Mouse (Mus musculus) left cerebral cortex, adult 11 months (tissue): Measurements from ENCODE around the gene Fcgr2b.

ENCODE experiments used
- DNase-seq: peaks from one replicate; pipeline ENCODE4 v3.0.0; 2022; ENCODE audit warnings: low spot score

Fcgr2b gene

DNA sequence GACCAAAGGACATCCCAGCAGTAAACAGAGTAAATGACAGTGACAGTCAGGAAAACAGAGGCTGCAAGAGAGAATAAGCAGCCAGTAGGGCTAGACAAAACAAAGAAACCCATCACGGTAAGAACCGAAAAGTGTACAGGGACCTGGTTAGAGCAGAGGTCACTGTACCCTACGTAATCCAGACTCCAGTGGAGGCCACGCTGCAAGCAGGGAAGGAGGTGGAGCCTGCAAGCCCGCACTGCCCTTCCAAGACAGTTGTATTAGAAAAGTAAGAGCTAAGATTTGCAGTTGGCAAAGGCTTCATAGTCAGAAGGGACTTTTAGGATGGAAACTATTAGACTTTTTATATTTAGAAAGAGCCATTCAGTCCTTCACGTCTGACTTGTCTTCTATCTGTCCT, 49.4 kb downstream of the Fcgr2b start:
- DNase-seq: no peak

DNA sequence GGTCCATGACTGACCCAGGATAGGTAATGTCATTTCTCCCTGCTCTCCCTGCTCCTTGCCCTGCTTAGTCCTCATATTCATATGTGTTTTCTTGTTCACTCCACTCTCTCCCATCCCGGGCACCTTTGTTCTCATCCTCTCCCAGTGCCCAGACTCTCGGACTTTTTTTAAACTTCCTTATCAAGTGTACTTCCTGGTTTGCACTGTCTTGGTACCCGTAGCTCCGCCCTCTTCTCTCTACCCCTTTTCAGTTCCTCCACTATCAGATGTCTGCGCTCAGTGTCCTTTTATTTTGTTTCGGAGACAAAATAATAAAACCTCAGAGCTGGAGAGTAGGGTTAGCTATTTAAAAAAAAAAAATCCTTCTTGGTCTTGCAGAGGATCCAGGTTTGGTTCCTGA, 51.9 kb downstream of the Fcgr2b start:
- DNase-seq: no peak

DNA sequence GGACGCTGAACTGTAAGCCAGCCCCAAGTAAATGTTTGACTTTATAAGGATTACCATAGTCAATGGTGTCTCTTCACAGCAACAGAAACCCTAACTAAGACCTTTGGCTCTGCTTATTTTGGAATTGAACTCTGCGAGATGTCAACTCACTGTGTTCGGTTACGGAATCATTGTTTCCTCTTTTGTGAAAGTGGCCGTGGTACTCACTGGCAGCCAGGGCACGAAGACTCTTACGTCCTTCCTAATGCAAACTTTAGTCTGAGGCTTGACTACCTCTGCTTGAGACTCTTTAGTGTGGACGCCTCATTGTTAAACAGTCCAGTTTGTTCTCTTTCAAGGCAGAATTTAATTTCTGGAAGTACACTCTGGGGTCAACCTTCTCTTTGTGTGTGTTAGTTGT, 57.0 kb downstream of the Fcgr2b start:
- DNase-seq: no peak

DNA sequence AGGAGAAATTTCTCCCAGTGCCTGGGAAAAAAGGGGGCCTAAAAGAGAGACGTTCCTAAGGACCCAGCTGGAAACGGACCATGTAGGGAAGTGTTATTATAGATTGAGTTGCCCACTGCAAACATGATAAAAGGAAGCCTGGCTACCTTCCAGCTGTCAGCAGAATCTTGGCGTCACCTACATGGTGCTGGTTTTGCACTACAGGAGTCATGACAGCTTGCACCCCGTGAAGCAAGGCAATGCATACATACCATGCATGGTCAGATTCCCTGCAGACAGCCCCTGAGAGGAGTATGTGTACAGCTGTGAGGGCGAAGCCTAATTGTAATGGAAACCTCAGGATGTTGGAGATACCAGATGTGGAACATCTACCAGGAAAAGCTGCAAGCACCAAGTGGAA, 60.7 kb downstream of the Fcgr2b start:
- DNase-seq: no peak

DNA sequence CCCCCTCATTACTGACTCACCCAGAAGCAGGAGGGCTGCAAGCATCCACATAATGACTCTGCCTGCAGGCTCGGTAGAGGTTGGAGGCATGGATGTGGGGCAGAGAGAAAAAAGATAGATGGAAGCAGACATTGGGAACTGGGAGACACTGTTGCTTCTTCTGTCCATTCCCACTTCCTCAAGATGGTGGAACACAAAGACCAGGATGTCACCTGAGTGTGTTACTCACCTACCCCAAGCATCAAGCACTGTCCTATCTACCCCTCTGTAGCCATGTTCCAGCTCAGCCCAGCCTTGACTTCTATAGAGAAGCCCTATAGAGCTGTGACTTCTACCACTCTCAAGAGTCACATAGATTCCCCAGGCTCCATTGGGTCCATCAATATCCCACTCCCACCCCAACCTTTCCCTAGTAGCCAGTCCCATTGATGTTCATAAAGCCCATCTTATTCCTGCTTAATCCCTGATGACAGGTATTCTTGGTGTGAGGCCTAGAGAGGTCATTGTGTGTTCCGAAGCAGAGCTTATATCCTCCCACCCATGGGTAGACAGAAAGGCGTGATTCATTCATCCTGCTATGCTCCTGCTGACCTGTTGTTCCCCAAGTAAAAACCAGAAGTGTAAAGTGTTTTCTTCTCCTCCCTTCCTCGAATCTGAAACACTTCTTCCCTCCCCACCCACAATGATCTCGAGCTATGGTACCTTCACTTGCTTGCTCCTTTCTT, 63.3 kb downstream of the Fcgr2b start, which contains the start of gene Fcrlb:
Gene Fcrlb (minus strand): TSS at position 51 of the 725 bp plus-strand sequence.
- DNase-seq: no peak

DNA sequence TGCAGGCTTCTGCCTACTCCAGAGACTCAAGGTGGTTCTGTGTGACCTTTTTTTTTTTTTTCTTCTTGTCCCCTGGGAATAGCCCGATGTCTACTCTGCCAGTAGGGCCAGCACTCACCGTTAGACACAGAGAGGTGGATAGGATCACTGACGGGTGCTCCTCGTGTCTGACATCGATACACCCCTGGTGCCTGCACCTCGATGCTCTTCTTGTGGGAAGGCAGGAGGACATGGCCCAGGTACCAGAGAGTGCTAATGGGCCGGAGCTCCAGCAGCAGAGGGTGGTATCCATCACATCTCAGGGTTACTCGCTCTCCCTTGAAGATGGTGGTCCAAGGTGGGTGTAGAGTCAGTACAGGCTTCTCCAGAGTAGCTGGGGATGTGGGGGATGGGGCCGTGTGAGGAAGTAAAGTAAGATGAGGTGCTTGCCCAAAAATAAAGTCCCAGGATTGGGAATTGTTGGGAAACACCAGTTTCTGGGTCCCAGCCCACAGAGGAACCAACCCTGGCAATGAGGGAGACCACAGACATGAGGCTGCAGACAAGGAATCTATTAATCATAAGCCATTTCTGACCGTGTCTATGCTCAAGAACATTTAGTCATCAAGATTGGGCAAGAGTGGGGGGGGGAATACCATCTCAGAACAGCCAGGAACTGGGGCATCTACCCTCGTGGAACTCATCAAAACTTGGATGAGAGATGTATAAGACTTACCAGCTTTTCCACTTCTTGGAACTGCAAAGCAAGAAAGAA, 64.3 kb downstream of the Fcgr2b start:
- no peak for DNase-seq
